Mouse (Mus musculus) megakaryocyte, embryonic 14.5 days (primary cell): ENCODE measurements around the gene Itgad.

ENCODE experiments used
- FLI1 ChIP-seq: IDR thresholded peaks from 2 replicates; pipeline ENCODE4 v1.6.1; 2012; ENCODE audit warnings: low read length, inconsistent platforms, mixed read lengths
- GATA1 ChIP-seq: IDR thresholded peaks from 3 replicates; pipeline ENCODE4 v1.6.1; 2012; ENCODE audit warnings: mixed read lengths, low read length, inconsistent platforms, borderline replicate concordance

GRCm38 (mm10) chr7:128203071-128203470, 48.9 kb downstream of the Itgad start:
- TF ChIP-seq GATA1 (no peak), FLI1 (no peak)
